Mouse (Mus musculus) C2C12 (cell line): Measurements from ENCODE around the gene Lctl. TPM values are rescaled to one million over a fixed set of nuclear protein-coding genes. Genes with fewer than 3 reads are reported as not detected.
A peak's percentile ranks its signal among the peaks of the same experiment; 100 is the strongest.
"Not testable (repeated sequence)": the region's sequence is repeated elsewhere in the genome, so short reads cannot be mapped to it uniquely, and the experiment has no call there.

Experiments
- H3K27me3 ChIP-seq: one replicate; pipeline ENCODE4 v1.6.1; 2011; ENCODE audit not compliant: control insufficient read depth, insufficient read depth, insufficient read length
- H3K36me3 ChIP-seq: one replicate; pipeline ENCODE4 v1.6.1; 2011; ENCODE audit not compliant: control insufficient read depth, insufficient read depth
- H3K4me3 ChIP-seq: one replicate; pipeline ENCODE4 v1.5.1; 2011; ENCODE audit warnings: mild to moderate bottlenecking, control low read depth; ENCODE audit not compliant: poor library complexity, insufficient read depth, severe bottlenecking
- H3K79me2 ChIP-seq: one replicate; pipeline ENCODE4 v1.6.1; 2011; ENCODE audit not compliant: control insufficient read depth, insufficient read depth
- H3K79me3 ChIP-seq: one replicate; pipeline ENCODE4 v1.6.1; 2011; ENCODE audit warnings: low read depth, control low read depth
- H3ac ChIP-seq: one replicate; pipeline ENCODE3; 2011; ENCODE audit warnings: low read depth; ENCODE audit not compliant: control insufficient read depth, insufficient read length
- CEBPB ChIP-seq: IDR thresholded peaks from one replicate; pipeline ENCODE4 v1.6.1; 2011; ENCODE audit warnings: low read depth, mild to moderate bottlenecking, control low read depth, moderate library complexity
- CTCF ChIP-seq: IDR thresholded peaks from one replicate; pipeline ENCODE4 v1.5.1; 2011; ENCODE audit not compliant: control insufficient read depth, insufficient read depth, insufficient read length
- FOSL1 ChIP-seq: IDR thresholded peaks from one replicate; pipeline ENCODE4 v1.8.0; 2011; ENCODE audit warnings: mild to moderate bottlenecking, low read length; ENCODE audit not compliant: poor library complexity, insufficient read depth, severe bottlenecking
- MAX ChIP-seq: IDR thresholded peaks from one replicate; pipeline ENCODE4 v1.6.1; 2011; ENCODE audit warnings: mild to moderate bottlenecking, control low read depth
- MYOD1 ChIP-seq: IDR thresholded peaks from one replicate; pipeline ENCODE4 v1.6.1; 2011; ENCODE audit warnings: low read depth; ENCODE audit not compliant: control insufficient read depth, insufficient read length
- MYOG ChIP-seq: IDR thresholded peaks from one replicate; pipeline ENCODE4 v1.6.1; 2011; ENCODE audit not compliant: control insufficient read depth, insufficient read length; ENCODE audit errors: extremely low read depth
- USF1 ChIP-seq: IDR thresholded peaks from one replicate; pipeline ENCODE4 v1.6.1; 2011; ENCODE audit warnings: low read depth, mild to moderate bottlenecking, control low read depth, moderate library complexity
- polyA plus RNA-seq: library from polyadenylated mRNA; unstranded; fragments of >200 nt; fragmentation: generic; extraction: Trizol; gene quantifications from one replicate; pipeline ENCODE4 v1.2.1, GENCODE M21; 2012; ENCODE audit warnings: missing spikeins

Lctl gene
- polyA plus RNA-seq, 1 experiment, result 0.04 TPM

DNA sequence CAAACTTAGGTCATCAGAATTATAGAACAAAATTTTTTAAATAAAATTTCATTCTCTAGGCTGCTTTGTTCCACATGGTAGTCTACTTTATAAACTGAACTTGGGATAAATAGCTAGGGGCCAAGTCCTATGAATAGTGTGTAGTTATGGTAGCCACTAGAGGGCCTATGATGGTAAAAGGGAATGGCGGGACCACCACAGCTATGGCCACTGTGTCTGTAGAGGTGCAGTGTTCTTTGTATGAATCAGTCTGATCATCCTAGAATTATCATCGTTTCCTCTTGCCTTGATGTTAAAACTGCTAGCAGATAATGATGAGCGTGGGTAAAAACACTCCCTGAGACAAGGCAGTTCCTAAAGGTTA is 61.6 kb downstream of the Lctl start:
- H3ac ChIP-seq, result no peak overlapping the region
- no peaks in the 10 kb centered on the region for H3K27me3 ChIP-seq
- no peak overlapping the region for H3K4me3 ChIP-seq
- peaks cover 83% of the 10 kb centered on the region for H3K36me3 ChIP-seq
- peaks cover 34% of the 10 kb centered on the region for H3K79me3 ChIP-seq
- H3K79me2 ChIP-seq, result peaks cover 40% of the 10 kb centered on the region
- TF ChIP-seq CTCF, result no peak
- TF ChIP-seq MYOD1, result no peak
- no peak for TF ChIP-seq CEBPB
- TF ChIP-seq FOSL1, result no peak
- no peak for TF ChIP-seq USF1
- no peak for TF ChIP-seq MAX
- TF ChIP-seq MYOG, result no peak

DNA sequence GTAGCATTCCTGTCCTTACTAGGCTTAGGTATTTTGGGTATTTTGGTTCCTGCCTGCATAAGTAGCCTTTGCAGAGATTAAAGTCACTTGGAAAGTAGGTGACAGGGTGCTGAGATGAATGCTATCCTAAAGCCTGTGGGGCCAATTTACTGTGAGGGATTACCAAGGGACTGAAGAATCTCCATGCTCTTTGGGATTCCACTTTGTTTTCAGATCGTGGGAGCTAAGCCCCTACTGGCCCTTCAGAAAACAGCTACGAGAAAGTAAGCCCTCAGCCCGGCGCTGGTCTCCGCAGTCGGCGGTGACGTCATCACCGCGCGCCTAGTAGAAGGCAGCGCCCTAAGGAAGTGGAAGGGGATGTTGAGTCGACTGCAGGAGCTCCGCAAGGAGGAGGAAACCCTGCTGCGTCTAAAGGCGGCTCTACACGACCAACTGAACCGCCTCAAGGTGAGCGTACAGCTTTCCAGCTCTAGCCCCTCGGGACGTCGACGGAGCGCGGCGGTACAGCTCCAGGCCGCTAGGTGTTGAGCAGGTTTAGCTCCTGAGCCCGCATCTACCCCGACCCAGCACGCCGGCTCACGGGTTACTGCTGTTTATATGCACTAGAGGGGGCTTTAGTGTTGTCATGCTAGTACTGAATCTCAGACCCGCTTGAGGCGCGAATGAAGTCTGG is 62.2 kb downstream of the Lctl start, which contains the start of gene Snapc5:
Snapc5 (plus strand) TSS at position 301 of the 673 bp plus-strand sequence.
- peaks cover 34% of the 10 kb centered on the region for H3K79me2 ChIP-seq
- peak within 1 kb of the TSS; percentile 6 for H3ac ChIP-seq
- TF ChIP-seq CTCF (peak; percentile 6), MYOD1 (no peak)
- H3K79me3 ChIP-seq, result peaks cover 29% of the 10 kb centered on the region
- H3K4me3 ChIP-seq, result peak within 1 kb of the TSS; percentile 16
- peaks cover 80% of the 10 kb centered on the region for H3K36me3 ChIP-seq
- H3K27me3 ChIP-seq, result no peaks in the 10 kb centered on the region

DNA sequence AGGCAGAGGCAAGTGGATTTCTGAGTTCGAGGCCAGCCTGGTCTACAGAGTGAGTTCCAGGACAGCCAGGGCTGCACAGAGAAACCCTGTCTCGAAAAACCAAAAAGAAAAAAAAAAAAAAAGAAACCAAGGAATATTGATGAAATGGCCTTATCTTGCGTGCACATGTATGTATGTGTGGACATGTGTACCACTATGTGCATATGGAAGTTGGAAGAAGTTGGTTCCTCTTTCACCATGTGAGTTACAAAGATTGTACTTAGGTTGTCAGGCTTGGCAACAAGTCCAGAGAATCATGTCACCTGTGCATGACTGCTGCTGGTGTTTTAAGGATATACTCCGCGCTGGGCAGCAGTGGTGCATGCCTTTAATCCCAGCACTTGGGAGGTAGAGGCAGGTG is 66.3 kb downstream of the Lctl start:
- H3K79me2 ChIP-seq, H3K27me3 ChIP-seq, H3K4me3 ChIP-seq, H3ac ChIP-seq, H3K79me3 ChIP-seq: not testable (repeated sequence)
- peaks cover 57% of the 10 kb centered on the region for H3K36me3 ChIP-seq

DNA sequence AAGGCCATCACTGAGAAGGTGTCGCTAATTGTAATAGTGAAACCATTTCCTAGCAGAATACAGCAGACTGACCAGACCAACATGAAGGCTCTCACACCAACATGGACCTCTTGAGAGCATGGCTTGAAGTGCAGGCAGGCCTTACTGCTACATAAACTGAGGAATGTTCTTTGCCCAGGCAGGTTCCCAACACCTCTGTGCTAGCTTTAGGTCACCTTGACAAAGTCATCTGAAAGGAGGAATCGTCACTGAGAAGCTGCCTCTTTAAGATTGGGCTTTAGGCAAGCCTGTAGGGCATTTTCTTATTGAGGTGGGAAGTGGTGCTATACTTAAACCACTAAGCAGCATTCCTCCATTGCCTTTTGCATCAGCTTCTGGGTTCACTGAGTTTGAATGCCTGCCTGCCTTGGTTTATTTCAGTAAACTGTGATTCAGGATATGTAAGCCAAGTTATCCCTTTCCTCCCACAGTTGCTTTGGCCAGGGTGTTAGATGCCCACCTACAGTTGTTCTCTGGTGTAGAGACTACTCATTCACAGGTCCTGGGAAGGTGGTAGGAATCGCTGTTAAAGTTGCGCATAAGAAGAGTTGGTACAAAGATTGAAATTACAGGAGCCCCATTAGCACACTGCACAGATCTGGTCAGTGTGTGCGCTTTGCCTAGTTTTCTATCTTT is 67.4 kb downstream of the Lctl start:
- Histone ChIP-seq H3K36me3 (peaks cover 49% of the 10 kb centered on the region), H3K4me3 (no peak overlapping the region), H3K79me3 (no peaks in the 10 kb centered on the region), H3K79me2 (no peaks in the 10 kb centered on the region), H3K27me3 (no peaks in the 10 kb centered on the region), H3ac (no peak overlapping the region)
- TF ChIP-seq CEBPB (no peak), MYOD1 (no peak), MYOG (no peak), CTCF (no peak), USF1 (no peak), MAX (no peak), FOSL1 (no peak)

Other genes starting within 250 kb of the Lctl start
- gene Smad6, start 95.1 kb upstream of the Lctl start, polyA plus RNA-seq, result 15.4 TPM
- 16.3 TPM for gene Zwilch, start 56.0 kb downstream of the Lctl start, polyA plus RNA-seq
- 1,235 TPM for gene Rpl4, start 56.2 kb downstream of the Lctl start, polyA plus RNA-seq
- gene Snapc5, start 62.1 kb downstream of the Lctl start, polyA plus RNA-seq, result 6.0 TPM
- gene Uchl4, start 118.1 kb downstream of the Lctl start, polyA plus RNA-seq, result 0.42 TPM
- 40.8 TPM for gene Map2k1, start 136.5 kb downstream of the Lctl start, polyA plus RNA-seq
- gene Tipin, start 164.4 kb downstream of the Lctl start, polyA plus RNA-seq, result 80.0 TPM
- gene Dis3l, start 224.1 kb downstream of the Lctl start, polyA plus RNA-seq, result 13.8 TPM